Mouse (Mus musculus) kidney, postnatal 36 days (tissue): ENCODE results near the gene Unk.

ENCODE experiments used
- DNase-seq, 2 experiments: peaks; one replicate each; pipeline ENCODE4 v3.0.0; 2021 to 2022; ENCODE audit warnings: mixed read lengths in 2 of 2

Gene Unk

DNA sequence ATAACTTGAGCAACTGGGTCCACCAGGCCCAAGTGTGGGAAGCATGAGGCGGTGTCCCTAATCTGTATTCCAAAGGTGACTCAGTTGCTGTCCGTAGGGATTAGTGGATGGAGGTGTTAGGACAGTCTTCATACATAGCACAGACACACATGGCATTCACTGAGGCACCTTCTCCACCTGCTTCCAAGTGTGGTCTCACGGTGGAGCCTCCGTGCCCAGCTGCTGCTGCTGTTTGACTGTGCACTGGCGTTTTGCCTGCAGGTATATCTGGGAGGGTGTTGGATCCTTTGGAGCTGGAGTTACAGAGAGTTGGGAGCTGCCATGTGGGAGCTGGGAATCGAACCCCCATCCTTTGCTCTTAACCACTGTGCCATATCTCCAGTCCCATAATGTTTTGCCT, 4.5 kb downstream of the Unk start:
- DNase-seq = no peak

DNA sequence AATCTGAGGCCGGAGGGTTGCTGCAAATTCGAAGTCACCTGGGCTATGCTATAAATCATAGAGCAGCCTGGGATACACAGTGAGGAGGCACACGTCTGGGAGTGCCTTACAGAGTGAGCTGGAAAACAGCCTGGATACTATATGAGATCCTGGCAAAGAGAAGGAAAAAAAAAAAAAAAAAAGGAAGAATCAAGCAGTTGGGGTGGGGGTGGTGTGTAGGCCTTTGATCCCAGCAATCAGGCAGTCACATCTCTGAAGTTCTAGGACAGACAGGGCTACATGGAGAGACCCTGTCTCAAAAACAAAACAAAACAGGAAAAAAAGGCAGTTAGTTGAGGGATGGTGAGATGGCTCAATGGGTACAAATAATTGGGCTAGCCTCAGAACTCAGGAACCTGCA, 6.5 kb downstream of the Unk start:
- no peak for DNase-seq

DNA sequence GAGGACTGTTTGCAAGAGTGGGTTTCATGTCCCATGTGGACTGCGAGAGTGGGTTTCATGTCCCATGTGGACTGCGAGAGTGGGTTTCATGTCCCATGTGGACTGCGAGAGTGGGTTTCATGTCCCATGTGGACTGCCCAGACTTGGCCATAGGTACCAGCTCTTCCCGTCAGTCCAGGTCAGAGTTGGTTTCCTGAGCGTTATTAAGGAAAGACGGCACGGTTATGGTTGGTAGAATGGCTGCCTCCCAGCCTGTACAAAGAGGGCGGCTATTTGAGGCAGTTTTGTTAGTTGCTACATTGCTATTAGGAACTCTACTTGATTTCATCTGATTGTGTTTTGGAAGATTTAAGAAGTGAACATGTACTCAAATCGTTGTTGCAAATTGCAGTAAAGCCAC, 7.7 kb downstream of the Unk start:
- DNase-seq = no peak

DNA sequence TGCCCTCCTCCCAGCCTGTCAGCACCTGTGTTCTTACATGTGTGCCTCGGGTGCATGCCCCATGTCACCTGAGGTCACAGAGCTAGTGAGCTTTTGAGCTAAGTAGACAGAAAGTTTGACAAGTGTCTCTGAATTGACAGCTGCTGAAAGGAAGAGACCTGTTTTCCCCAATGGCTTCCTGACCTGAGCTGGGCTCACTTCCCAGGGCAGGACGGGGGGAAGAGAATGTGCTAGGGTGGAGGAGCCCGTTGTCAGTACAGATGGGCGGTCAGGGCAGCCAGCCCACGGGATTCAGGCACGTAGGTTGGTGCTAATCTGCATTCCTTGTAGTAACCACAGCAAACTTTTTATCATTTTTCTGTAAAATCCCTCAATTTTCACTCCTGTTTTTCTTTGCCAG, 10.5 kb downstream of the Unk start:
- DNase-seq = no peak

DNA sequence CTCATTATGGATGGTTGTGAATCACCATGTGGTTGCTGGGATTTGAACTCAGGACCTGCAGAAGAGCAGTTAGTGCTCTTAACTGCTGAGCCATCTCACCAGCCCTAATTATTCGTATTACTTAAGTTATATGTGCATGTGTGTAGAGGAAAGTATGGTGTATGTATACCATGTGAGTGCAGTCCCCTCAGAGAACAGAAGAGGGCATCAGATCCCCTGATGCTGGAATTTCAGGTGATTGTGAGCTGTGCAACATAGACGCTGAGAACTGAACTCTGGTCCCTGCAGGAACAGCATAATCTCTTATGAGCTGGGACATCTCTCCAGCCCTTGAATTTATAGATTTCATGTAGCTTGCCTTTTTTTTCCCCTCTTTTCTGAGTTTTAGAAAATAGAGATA, 11.7 kb downstream of the Unk start:
- no peak for DNase-seq

DNA sequence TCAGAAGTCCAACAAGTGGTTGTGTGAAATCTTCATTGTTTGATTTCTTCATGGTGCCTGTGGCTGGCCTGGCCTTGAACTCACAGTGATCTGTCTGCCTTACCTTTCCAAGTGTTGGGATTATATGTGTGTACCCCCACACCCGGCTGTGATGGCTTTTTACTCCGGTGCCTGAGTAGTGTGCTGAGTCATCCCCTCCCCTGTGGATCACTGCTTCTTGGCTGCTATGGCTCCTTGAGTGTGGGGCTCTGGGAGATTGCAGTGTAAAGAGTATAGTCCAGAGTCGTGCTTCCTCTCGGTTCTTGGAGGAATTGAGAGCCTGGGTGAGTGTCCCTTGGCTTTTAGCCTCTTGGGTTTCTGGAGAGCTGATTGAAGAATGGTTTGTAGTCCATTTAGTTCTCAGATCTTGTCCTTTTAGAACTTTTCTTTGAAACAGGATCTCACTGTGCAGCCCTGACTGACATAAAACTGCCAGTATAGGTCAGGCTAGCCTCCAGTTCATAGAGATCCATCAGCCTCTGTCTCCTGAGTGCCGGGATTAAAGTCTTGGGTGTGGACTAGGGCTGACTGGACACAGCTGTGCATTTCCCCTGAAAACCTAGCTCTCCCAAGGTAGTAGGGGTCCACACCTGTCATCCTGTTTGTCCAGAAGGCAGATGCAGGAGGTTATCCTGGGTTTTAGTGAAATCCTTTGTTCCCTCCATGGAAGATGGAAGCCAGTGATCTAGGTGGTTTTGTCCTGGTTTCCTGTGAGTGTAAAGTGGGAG, 12.4 kb downstream of the Unk start:
- no peak for DNase-seq

DNA sequence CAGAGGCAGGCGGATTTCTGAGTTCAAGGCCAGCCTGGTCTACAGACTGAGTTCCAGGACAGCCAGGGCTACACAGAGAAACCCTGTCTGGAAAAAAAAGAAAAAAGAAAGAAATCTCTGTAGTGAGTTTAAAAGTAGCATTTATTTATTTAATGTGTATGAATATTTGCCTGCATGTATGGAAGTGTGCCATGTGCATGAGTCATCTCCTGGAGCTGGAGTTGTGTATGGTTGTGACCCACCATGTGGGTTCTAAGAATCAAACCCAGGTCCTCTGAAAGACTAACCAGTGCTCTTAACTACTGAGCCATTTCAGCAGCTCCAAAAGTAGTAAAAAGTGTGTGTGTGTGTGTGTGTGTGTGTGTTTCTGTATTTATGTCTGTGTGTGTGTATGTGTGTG, 13.2 kb downstream of the Unk start:
- no peak for DNase-seq

DNA sequence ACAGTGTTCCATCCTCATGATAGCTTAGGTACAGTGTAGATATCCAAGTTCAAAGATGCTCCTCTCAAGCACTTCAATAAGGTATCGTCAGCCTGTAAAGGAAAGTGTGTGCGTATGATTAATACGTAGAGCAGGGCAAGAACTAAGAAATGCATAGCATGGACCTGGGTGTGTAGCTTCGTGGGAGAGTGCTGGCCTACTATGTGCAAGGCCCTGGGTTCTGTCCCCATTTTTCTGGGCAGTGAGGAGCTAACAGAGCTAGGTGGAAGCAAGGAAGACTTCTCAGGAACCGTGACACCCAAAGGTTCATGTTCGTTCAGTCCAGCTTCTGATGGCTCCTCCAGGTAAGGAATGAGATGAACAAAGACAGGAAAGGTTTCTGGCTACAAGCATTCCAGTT, 15.1 kb downstream of the Unk start:
- DNase-seq = no peak

DNA sequence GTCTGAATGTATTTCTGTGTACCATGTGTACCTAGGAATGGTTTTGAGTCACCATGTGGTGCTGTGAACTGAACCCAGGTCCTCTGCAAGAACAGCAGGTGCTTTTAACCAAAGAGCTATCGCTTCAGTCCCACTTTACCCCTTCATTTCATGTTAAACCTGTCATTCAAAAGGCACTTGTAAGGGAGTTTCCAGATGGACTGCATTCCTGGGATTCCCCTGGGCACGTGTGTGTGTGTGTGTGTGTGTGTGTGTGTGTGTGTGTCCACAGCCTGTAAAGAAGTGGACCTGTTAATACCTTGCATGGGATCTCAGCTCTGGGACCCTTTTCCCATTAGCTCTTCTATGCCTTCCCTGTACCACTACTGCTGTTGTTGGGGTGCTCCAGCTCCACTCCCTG, 19.5 kb downstream of the Unk start:
- DNase-seq = no peak

DNA sequence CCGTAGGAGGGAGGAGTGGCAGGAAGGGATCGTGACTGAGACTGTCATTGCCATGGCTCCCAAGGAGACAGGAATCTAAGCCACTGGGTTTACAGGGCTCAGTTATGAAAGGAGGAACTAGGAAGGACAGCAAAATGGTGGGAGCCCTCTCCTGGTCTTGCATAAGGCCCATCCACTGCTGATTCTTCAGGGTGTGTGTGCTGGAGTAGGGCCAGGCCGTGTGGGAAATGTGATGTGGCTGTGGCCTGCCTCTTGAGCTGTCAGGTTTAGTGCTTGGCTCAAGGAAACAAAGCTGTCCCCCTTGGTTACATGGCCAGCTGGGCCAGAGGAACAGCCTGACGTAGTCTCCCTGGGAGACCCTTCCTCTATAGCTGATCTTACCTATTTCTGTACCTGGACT, 20.1 kb downstream of the Unk start:
- DNase-seq = no peak

DNA sequence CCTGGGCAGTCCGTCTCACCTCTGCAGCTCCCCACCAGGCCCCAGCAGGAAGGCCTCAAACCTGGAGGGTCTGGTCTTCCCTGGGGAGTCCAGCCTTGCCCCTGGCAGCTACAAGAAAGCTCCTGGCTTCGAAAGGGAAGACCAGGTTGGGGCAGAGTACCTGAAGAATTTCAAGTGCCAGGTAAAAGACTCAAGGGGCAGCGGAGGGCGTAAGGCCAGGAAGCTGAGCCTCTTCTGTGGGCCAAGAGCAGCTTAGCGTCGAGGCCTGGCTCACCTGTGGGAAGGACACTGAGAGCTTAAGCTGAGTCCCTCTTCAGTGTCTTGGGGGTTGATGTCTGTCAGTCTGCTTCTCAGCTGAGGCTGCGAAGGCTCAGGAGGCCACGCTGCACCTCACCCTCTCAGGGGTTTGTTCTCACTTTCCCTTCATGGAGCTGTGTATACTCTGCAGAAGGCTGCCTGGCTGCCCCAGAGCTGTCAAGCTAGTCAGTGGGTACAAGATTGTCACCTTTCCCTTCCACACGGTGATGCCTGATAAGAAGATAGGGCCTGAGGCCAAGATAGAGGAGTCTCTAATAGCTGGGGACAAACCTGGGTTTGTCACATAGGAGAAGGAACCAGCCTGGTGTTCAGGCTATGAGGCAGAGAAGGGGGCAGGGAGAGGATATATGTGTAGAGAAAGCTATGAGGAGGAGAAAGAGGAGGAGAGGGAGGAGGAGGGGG, 23.5 kb downstream of the Unk start:
- no peak for DNase-seq

DNA sequence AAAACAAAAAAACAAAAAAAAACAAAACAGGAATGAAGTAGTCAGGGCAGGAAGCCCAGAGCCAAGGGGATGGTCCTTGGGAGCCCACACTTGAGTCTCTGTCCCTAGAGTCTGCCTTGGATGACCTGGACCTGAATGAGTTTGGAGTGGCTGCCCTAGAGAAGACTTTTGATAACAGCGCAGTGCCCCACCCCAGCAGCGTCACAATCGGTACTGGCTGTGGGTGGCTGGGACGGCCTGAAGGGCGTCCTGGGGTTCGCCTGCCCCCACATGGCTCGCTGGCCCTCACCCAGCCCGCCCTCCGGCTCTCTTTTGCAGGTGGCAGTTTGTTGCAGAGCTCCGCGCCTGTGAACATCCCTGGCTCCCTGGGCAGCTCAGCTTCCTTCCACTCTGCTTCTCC, 25.8 kb downstream of the Unk start:
- no peak for DNase-seq

DNA sequence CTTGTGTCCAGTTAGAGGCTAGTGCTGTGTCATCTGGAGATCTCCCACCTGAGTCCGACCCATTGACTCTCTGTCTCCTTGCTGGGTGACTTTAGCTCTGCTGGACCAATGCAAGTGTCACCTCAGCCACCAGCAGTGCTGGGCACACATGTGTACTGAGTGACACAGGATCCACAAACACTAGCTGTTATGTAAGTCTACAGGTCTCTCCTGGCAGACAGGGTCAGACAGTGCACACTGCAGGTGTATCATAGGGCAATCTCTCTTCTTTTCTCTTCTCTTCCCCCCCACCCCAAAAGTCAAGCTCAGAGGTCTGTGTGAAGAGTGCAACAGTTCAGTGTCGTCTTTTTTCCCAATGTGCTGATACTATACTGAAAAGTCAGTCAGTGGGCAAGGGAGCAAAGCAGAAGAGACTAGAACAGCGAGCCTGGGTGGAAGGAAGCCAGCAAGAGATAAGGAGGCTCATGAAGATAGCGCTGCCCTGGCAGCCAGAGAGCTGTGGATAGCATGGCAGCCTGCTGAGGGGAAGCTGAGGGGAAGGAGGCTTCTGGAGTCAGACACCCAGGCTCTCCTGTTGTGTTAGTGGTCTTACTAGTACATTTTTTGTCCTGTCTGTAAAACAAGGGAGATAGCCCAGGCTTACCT, 27.2 kb downstream of the Unk start:
- DNase-seq = no peak

DNA sequence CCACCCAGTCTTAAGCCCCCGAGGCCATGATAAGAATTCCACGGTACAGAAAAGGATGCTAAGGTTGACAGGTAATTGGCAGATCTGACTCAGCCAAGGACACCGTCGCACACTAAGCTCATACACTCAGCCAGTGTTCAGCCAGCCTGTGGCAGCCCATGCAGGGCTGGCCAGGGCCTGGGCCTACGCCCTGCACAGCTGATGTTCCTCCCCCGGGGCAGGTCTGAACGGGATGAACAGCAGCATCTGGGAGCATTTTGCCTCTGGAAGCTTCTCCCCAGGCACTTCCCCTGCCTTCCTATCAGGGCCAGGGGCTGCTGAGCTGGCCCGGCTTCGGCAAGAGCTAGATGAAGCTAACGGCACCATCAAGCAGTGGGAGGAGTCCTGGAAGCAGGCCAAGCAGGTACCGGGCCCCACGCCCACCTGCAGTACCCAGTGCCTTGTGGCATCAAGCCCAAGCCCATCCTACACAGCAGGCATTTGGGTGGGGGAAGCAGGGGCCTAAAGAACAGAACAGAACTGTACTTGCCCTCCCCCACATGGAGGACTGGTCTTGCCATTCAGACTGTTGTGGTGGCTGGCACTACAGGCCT, 28.0 kb downstream of the Unk start:
- no peak for DNase-seq

DNA sequence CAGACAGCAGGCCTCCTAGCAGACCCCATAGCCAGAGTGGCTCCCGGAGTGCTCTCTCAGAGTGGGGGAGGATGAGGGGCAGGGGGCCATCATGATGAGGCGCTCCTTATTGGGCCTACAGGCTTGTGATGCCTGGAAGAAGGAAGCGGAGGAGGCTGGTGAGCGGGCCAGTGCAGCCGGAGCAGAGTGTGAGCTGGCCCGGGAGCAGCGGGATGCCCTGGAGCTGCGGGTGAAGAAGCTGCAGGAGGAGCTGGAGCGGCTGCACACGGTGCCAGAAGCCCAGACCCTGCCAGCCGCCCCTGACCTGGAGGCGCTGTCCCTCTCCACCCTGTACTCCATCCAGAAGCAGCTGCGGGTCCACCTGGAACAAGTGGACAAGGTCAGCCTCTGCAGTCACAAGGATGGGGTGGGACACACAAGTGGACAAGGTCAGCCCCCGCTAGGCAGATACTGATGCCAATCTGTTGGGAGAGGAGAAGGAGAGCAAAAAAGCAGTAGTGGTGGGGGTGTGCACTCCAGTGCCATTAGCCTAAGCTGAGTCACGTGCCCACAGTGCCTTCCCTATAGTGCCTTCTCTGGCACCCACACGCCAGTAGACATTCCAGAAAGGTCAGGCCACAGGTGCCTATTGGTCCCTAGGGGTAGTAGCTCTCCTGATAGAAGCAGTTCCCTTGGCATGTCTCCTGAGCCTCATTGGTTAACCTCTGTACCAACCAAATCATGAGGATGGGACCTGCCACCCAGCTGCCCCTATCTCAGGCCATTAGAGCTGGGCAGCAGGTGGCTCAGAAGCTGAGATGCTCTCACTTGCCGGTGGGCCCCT, 29.0 kb downstream of the Unk start:
- DNase-seq = no peak

DNA sequence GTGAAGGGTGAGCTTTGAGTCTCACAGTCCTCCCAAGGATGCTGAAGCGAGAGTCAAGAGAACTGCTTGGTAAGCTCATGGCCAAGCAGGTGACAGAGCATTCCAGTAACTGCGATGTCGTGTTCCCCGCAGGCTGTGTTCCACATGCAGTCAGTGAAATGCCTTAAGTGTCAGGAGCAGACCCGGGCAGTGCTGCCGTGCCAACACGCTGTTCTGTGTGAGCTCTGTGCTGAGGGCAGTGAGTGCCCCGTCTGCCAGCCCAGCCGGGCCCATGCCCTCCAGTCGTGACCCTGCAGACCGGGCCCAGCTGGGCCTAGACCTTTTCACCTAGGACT, 29.5 kb downstream of the Unk start:
- DNase-seq = no peak

DNA sequence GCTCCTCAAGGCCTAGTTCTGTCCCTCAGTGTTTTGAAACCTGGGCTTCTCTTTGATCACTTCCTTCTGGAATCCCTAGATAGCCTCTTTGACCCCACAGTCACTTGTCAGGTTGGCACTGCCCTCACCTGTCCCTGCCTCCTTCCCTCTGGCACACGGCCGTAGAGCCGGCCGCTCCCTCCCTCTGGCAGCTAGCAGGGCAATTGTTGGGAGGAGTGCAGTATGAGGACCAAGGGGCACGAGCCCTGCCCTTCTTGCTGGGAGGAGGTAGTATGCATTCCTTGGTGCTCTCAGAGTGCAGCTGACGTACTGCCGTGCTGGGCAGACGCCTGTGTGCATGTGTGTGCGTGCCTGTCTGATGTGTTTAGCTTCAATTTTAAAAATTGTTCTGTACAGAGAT, 30.5 kb downstream of the Unk start:
- no peak for DNase-seq

DNA sequence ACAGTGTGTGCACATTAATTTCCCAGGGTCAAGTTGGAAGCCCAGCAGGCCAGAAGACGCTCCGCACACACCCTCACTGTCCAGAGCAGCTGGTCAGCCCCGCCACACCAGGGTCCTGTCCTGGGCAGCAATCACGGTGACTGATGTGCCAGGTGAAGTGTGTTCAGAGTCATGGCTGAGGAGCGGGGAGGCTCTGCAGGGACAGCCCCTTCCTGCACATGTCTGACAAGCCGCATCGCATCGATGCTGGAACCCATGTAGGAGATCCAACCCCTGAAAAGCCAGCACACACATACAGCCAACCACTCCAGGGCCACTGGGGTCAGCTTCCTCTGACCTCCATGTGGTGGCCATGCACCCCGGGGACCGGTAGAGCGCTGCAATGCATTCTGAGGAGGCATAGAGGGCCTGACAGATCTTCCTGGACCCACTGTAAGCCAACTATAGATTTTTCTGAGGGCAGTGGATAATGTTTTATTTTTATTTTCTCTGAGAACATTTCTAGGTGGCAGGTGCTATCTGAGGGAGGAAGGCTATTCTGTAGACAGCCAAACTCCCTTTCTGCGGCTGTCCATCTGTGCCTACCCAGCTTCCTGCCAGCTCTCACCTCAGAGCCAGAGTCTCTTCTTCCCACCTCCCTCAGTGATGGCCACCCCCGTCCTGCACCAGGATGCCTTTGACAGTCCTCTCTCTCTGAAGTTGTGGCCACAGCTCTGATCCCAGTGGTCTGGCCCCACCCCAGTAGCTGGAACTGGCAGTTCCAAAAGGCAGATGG, 31.7 kb downstream of the Unk start:
- no peak for DNase-seq

DNA sequence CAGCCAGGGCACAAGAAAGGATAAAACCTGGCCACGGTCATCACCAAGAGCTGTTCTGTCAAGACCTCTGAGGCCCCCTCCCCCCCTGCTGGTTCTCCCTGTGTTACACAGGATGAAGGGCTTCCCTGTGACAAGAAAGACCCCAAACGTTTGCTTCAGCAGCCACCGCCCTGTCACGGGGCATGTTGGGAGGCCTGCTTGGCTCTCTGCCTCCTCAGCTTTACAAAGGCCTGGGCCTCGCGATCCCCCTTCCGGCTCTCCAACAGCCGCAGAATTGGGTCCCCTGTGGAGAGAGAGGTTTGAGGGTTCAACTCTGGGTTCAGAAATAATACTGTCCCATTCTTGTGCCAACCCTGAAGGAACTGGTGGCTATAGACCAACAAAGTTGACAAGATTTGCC, 32.4 kb downstream of the Unk start:
- DNase-seq = no peak

DNA sequence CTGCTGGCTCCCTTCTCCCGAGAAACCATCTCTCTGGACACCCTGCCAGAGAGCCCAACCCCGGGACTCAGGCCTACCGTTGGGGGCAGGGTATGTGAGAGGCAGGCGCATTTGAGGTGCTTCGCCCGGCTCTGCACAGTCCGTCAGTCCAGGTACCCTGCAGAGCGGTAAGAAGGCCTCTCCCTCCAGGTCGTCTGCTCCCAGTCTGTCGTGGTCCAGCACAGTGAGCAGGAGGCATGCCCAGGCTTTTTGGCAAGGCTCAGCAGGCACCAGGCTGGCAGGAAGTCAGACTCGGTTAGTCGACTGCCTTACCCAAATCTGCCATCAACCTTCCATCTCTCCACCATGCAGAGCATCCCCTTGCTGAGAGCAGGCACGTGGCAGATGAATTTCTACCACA, 33.4 kb downstream of the Unk start:
- peak in 1 of 2 experiments; percentile 47 for DNase-seq

DNA sequence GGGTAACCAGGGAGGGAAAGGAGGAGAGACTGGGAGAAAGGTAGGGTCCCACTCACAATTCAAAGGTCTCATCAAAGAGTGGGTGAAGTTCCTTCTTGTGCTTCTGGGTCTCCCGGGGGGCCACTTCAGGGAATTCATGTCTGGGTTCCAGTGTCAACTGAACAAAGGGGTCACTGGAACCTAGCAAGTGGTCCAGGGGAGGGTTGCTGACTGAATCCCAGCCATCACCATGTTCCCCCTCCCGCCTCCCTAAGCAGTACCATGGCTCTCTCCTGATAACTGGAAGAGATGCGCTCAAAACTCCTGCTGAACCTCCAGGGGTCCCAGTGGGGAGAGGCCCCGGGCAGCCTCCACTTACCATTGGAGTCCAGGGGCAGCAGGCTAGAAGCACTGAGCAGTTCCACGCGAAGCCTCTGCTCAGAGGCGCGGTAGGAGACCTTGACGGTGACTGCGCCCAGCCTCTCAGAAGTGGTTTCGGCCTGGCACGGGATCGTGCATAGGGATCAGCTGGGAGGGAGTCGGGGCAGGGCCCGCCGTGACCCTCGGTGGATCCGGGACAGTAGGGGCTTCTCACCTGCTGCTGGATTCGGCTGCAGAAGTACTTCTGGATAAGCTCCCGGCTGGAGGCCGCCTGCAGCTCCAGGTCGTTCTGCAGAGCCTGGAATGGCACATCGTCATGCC, 34.2 kb downstream of the Unk start:
- no peak for DNase-seq

DNA sequence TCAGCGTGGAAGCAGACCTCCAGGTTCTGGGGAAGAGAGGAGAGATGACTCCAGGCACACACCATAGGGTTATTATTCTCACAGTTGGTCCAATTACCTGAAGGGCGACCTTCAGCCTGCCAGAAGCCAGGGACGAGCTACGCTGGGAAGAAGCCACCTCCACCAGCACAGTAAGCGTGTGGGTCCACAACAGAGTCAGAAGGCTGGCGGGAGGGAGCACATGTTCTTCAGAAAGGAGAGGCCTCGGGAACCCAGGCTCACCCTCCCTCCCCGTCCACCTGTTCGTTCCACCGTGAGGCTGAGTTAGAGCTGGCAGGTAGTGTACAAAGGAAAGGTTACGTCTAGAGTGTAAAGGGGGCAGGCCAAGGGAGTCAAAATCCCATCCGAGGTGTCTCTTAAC, 35.2 kb downstream of the Unk start:
- DNase-seq = no peak
